Mouse (Mus musculus): ENCODE measurements at regions not wholly inside any gene's neighbourhood (a gene's known extent, or its start where the extent isn't known, plus 50 kb on each side); places are given as distances from the start of the nearest gene placed in this dataset.
A peak's percentile ranks its signal among the peaks of the same experiment; 100 is the strongest.

- H3K4me3 ChIP-seq, result no peak overlapping the region
- DNase-seq (ENCODE audit: low spot score), result no peak
- no peaks in the 10 kb centered on the region for H3K36me3 ChIP-seq
- H3K4me1 ChIP-seq (replicated peaks), result peaks cover 27% of the 10 kb centered on the region
- H3K27me3 ChIP-seq (ENCODE audit: insufficient read depth, poor library complexity, severe bottlenecking), result no peaks in the 10 kb centered on the region
- WGBS, result 91% methylated on average over 14 of the region's 14 CpGs
- no peak overlapping the region for H3K27ac ChIP-seq
- no peaks in the 10 kb centered on the region for H3K9me3 ChIP-seq
These were observed 210.0 kb upstream of the Kazn start for GRCm38 (mm10) chr4:142449198-142449702.

- H3K27ac ChIP-seq, result no peak overlapping the region
- H3K36me3 ChIP-seq, result no peaks in the 10 kb centered on the region
- no peak for DNase-seq (ENCODE audit: low spot score)
- H3K9me3 ChIP-seq, result no peaks in the 10 kb centered on the region
- no peaks in the 10 kb centered on the region for H3K27me3 ChIP-seq (ENCODE audit: insufficient read depth, poor library complexity, severe bottlenecking)
- WGBS, result 74% methylated on average over 7 of the region's 7 CpGs
- peaks cover 24% of the 10 kb centered on the region for H3K4me1 ChIP-seq (replicated peaks)
- H3K4me3 ChIP-seq, result no peak overlapping the region
These were observed 208.3 kb upstream of the Kazn start for GRCm38 (mm10) chr4:142447529-142447928.

GRCm38 (mm10) chr4:142441045-142441444 is 201.8 kb upstream of the Kazn start:
- no peaks in the 10 kb centered on the region for H3K9me3 ChIP-seq
- H3K4me1 ChIP-seq (replicated peaks), result peaks cover 34% of the 10 kb centered on the region
- no peaks in the 10 kb centered on the region for H3K27me3 ChIP-seq (ENCODE audit: insufficient read depth, poor library complexity, severe bottlenecking)
- 92% methylated on average over 11 of the region's 11 CpGs for WGBS
- no peaks in the 10 kb centered on the region for H3K36me3 ChIP-seq
- no peak for DNase-seq (ENCODE audit: low spot score)
- H3K27ac ChIP-seq, result no peak overlapping the region
- H3K4me3 ChIP-seq, result no peak overlapping the region

GRCm38 (mm10) chr4:142439450-142440183 is 200.4 kb upstream of the Kazn start:
- peaks cover 34% of the 10 kb centered on the region for H3K4me1 ChIP-seq (replicated peaks)
- DNase-seq (ENCODE audit: low spot score), result no peak
- no peak overlapping the region for H3K4me3 ChIP-seq
- no peaks in the 10 kb centered on the region for H3K27me3 ChIP-seq (ENCODE audit: insufficient read depth, poor library complexity, severe bottlenecking)
- no peaks in the 10 kb centered on the region for H3K36me3 ChIP-seq
- no peak overlapping the region; the same call in 1 of the 2 replicates for H3K27ac ChIP-seq
- H3K9me3 ChIP-seq, result no peaks in the 10 kb centered on the region
- 52% methylated on average over 9 of the region's 9 CpGs for WGBS

GRCm38 (mm10) chr4:142424596-142424995 is 185.4 kb upstream of the Kazn start:
- WGBS, result 78% methylated on average over 3 of the region's 3 CpGs
- Histone ChIP-seq H3K27ac (no peak overlapping the region), H3K4me1 (replicated peaks) (peaks cover 26% of the 10 kb centered on the region), H3K36me3 (no peaks in the 10 kb centered on the region), H3K9me3 (no peaks in the 10 kb centered on the region), H3K4me3 (no peak overlapping the region), H3K27me3 (ENCODE audit: insufficient read depth, poor library complexity, severe bottlenecking) (no peaks in the 10 kb centered on the region)
- no peak for DNase-seq (ENCODE audit: low spot score)

DNA sequence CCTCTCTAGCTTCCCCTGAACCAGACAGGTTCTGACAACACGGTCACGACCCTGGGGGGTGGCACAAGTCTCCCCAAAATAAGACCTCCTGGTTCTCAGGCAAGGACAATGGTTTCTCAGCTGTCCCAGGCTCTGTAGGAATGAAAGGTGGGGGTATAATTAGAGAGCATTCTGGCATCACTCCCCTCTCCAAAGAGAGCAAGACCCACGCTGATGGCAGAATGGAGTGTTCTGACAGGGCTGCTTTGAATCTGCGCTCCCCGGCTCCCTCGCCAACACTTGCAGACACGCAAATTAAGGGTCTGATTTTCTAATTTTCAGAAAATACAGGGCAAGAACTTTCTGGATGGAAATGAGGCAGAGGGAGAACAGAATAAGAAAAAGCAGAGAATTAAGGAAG is 181.2 kb upstream of the Kazn start:
- Histone ChIP-seq H3K36me3 (no peaks in the 10 kb centered on the region), H3K4me1 (replicated peaks) (peaks cover 13% of the 10 kb centered on the region), H3K27me3 (ENCODE audit: insufficient read depth, poor library complexity, severe bottlenecking) (no peaks in the 10 kb centered on the region), H3K9me3 (no peaks in the 10 kb centered on the region), H3K4me3 (no peak overlapping the region), H3K27ac (no peak overlapping the region)
- WGBS, result 60% methylated on average over 7 of the region's 7 CpGs
- DNase-seq (ENCODE audit: low spot score), result no peak

DNA sequence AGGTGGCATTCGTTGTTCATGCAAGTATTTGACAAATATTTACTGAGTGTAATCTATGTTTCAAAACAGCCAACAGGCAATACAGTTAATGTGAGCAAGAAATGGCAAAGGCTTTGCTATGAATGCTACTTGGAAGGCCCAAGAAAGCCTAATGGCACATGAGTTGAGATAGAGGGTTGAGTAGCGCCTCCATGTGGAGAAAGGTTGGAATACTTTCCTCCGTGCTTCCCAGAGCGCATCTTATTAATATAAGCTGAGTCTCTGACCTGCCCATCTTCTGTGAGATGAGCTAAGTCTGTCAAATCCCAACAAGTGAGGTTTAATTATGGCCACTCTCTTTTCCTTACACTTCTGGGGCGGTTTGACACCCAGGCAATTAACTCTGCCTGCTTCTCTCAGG is 175.7 kb upstream of the Kazn start:
- Histone ChIP-seq H3K27ac (no peak overlapping the region), H3K27me3 (ENCODE audit: insufficient read depth, poor library complexity, severe bottlenecking) (no peaks in the 10 kb centered on the region), H3K36me3 (no peaks in the 10 kb centered on the region), H3K9me3 (no peaks in the 10 kb centered on the region), H3K4me3 (no peak overlapping the region), H3K4me1 (replicated peaks) (peaks cover 5% of the 10 kb centered on the region; the same call in 1 of the 2 replicates)
- WGBS, result 70% methylated on average over 5 of the region's 5 CpGs
- DNase-seq (ENCODE audit: low spot score), result no peak

DNA sequence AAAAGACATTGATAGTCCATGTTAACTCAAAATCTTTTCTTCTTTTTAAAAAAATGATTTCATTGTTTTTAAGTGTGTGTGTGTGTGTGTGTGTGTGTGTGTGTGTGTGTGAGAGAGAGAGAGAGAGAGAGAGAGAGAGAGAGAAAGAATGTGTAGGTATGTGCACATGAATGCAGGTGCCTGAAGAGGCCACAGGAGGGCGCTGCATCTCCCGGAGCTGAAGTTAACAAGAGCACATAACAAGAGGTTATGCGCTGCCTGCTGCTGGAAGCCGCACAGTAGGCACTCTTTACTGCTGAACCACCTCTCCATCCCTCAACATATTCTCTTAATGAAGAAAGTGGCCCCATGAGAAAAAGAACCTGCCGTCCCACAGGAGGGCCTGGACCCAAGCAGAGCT is 172.6 kb upstream of the Kazn start:
- no peak for DNase-seq (ENCODE audit: low spot score)
- Histone ChIP-seq H3K9me3 (no peaks in the 10 kb centered on the region), H3K27ac (no peak overlapping the region), H3K4me3 (no peak overlapping the region), H3K36me3 (no peaks in the 10 kb centered on the region), H3K4me1 (replicated peaks) (peaks cover 20% of the 10 kb centered on the region), H3K27me3 (ENCODE audit: insufficient read depth, poor library complexity, severe bottlenecking) (no peaks in the 10 kb centered on the region)
- WGBS, result 92% methylated on average over 5 of the region's 5 CpGs

DNA sequence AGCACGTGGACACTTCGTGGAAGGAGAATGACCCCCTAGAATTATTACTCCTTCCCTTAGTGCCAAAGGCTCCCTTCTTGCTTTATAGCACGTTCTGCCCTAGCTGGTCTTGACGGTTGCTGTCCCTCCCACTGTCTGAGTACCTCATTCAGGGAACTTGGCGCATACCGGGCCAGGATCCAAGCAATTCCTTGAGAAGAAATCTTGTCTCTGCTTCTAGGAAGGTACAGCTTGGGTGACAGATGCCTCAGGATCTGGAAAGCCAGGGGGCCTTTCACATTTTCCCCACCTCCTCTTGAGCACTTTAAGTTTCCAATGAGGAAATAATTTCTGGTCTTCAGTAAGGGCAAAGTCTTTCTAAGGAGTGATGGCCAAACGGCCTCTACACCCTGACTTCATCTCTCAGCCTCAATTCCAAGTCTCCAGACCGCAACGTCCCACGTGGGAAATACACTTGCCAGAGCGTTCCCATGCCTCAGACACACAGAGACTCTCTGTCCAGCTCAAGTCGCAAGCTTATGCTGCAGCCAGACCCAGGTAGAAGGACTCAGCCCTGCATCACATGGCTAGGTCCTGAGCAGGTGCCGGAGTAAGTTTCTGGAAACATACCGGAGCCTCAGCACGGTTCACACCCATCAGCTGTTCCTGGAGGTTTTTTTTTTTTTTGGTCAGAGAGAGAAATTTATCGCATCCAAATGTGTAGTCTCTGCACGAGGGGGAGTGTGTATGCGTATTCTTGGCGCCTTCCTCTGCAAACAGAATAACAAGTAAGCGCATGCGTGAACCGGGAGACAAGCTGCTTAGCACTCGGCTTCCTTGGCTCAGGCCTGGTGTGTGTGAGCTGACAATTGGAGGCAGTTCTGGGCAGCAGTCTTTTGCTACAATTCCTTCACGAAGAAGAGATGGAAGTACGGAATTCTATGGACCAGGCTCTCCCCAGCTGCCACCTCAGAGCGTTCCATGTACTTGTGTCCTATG is 171.7 kb upstream of the Kazn start:
- H3K27ac ChIP-seq, result no peak overlapping the region
- H3K4me1 ChIP-seq (replicated peaks), result peaks cover 20% of the 10 kb centered on the region
- WGBS, result 91% methylated on average over 26 of the region's 26 CpGs
- no peaks in the 10 kb centered on the region for H3K27me3 ChIP-seq (ENCODE audit: insufficient read depth, poor library complexity, severe bottlenecking)
- 0 out of 2 replicates have a peak, but pooled peaks cover under 1% of the 10 kb centered on the region for H3K36me3 ChIP-seq
- H3K4me3 ChIP-seq, result no peak overlapping the region
- no peak for DNase-seq (ENCODE audit: low spot score)
- H3K9me3 ChIP-seq, result no peaks in the 10 kb centered on the region

GRCm38 (mm10) chr4:142397858-142398257 is 158.7 kb upstream of the Kazn start:
- no peak overlapping the region for H3K27ac ChIP-seq
- H3K9me3 ChIP-seq, result peaks cover 6% of the 10 kb centered on the region; the same call in 1 of the 2 replicates
- 76% methylated on average over 7 of the region's 7 CpGs for WGBS
- peaks cover 5% of the 10 kb centered on the region; the same call in 1 of the 2 replicates for H3K36me3 ChIP-seq
- H3K4me1 ChIP-seq (replicated peaks), result no peaks in the 10 kb centered on the region
- H3K4me3 ChIP-seq, result no peak overlapping the region
- no peak for DNase-seq (ENCODE audit: low spot score)
- H3K27me3 ChIP-seq (ENCODE audit: insufficient read depth, poor library complexity, severe bottlenecking), result no peaks in the 10 kb centered on the region

DNA sequence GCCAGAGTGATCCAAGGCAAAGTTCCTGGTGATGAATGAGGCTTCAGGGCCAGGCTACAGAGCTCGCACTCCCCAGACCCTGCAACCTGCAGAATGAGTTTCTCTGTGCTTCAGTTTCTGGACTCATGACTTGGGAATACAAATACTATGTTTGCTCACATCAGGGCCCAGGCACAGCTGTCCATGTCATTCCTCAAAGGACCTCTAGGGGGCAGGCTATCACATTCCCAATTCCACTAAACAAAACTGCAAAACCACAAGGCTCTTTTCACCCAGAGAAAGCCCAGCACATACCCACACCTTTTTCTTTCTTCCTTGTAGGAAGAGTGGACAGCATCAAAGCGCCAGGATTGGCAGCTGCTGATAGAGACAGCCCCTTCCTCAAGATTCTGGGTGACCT is 153.7 kb upstream of the Kazn start:
- no peak overlapping the region for H3K27ac ChIP-seq
- H3K4me3 ChIP-seq, result no peak overlapping the region
- H3K36me3 ChIP-seq, result peaks cover 5% of the 10 kb centered on the region; the same call in 1 of the 2 replicates
- peaks cover 6% of the 10 kb centered on the region; the same call in 1 of the 2 replicates for H3K9me3 ChIP-seq
- 55% methylated on average over 2 of the region's 2 CpGs for WGBS
- no peaks in the 10 kb centered on the region for H3K4me1 ChIP-seq (replicated peaks)
- peak; percentile 52 for DNase-seq (ENCODE audit: low spot score)
- H3K27me3 ChIP-seq (ENCODE audit: insufficient read depth, poor library complexity, severe bottlenecking), result no peaks in the 10 kb centered on the region

DNA sequence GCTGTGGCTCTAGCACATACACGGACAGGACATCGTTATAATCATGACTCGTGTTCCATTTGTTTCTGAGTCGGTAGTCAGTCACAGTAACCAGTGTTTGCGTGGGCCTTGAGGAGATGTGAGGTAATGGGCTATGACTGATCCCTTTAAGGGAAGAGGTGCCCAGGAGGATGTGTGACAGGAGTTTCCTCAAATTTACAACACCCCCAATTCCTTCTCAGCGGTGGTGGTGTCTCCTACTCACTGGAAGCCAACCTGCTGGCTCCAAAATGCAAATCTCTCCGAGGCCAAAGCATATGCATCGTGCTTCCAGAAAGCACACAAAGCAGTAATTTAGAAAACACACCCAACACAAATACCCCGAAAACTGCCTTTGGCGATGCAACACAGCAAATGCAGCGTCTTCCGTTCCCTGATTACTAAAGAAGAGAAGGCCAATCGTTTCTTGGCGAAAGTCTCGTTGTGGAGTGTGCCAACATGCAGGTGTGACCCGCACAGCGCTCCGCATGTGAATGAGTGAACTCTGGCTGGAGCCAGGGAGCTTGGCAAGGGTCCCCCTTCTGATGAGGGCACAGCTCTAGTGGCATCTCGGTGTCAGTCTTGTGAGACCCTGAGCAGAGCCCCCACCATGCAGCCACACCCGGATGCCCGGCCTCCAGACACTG is 151.5 kb upstream of the Kazn start:
- DNase-seq (ENCODE audit: low spot score), result no peak
- Histone ChIP-seq H3K27ac (no peak overlapping the region), H3K27me3 (ENCODE audit: insufficient read depth, poor library complexity, severe bottlenecking) (no peaks in the 10 kb centered on the region), H3K4me1 (replicated peaks) (no peaks in the 10 kb centered on the region), H3K9me3 (peaks cover 6% of the 10 kb centered on the region; the same call in 1 of the 2 replicates), H3K36me3 (peaks cover 5% of the 10 kb centered on the region; the same call in 1 of the 2 replicates), H3K4me3 (no peak overlapping the region)
- WGBS, result 91% methylated on average over 21 of the region's 21 CpGs
